Mouse (Mus musculus) bone marrow macrophage, adult 2 months (primary cell): ENCODE results near the gene Ctxn1. TPM values are rescaled to one million over a fixed set of nuclear protein-coding genes. Genes with fewer than 3 reads are reported as not detected.

ENCODE experiments used
- H3K27ac ChIP-seq: 2 replicates; pipeline ENCODE4 v1.5.1; 2012; ENCODE audit warnings: low read depth, low read length; ENCODE audit not compliant: insufficient read depth
- H3K4me1 ChIP-seq: 2 replicates; pipeline ENCODE4 v1.6.1; 2012; ENCODE audit warnings: low read length; ENCODE audit not compliant: control insufficient read depth, insufficient read depth
- H3K4me3 ChIP-seq: 2 replicates; pipeline ENCODE4 v1.5.1; 2012; ENCODE audit warnings: mild to moderate bottlenecking, low read length, moderate library complexity; ENCODE audit not compliant: insufficient read depth
- CTCF ChIP-seq: IDR thresholded peaks from 2 replicates; pipeline ENCODE4 v1.5.1; 2012; ENCODE audit warnings: low read depth, mild to moderate bottlenecking, low read length, moderate library complexity
- POLR2A ChIP-seq: IDR thresholded peaks from 2 replicates; pipeline ENCODE4 v1.6.1; 2012; ENCODE audit warnings: mild to moderate bottlenecking, low read depth, low read length, borderline replicate concordance
- polyA plus RNA-seq: library from polyadenylated mRNA; stranded (reverse); fragments of >200 nt; gene quantifications from 2 replicates; pipeline ENCODE4 v1.2.4, GENCODE M21; 2012; ENCODE audit not compliant: missing spikeins, insufficient read depth, insufficient read length

Gene Ctxn1
- polyA plus RNA-seq, 1 experiment = 0.76 TPM

- peak within 1 kb of the TSS; percentile 65 for H3K4me3 ChIP-seq
- H3K4me1 ChIP-seq = peaks cover 18% of the 10 kb centered on the region
- peak within 1 kb of the TSS; percentile 88 for H3K27ac ChIP-seq
- TF ChIP-seq POLR2A (no peak), CTCF (no peak)
Measured at GRCm38 (mm10) chr8:4238434-4239192, 20.5 kb downstream of the Ctxn1 start, which contains the start of the genes Map2k7 and Gm49320. Gene Map2k7, plus strand, starts transcription at chr8:4238740. Gene Gm49320, plus strand, starts transcription at chr8:4238865.

GRCm38 (mm10) chr8:4237814-4238433, 21.1 kb downstream of the Ctxn1 start:
- peaks cover 18% of the 10 kb centered on the region for H3K4me1 ChIP-seq
- no peak for TF ChIP-seq CTCF
- no peak for TF ChIP-seq POLR2A
- H3K4me3 ChIP-seq = peak overlapping the region; percentile 65
- peak overlapping the region; percentile 82 for H3K27ac ChIP-seq

- TF ChIP-seq CTCF (no peak), POLR2A (no peak)
- Histone ChIP-seq H3K4me3 (no peak overlapping the region), H3K27ac (no peak overlapping the region), H3K4me1 (no peaks in the 10 kb centered on the region)
Measured at GRCm38 (mm10) chr8:4230612-4231351, 28.3 kb downstream of the Ctxn1 start.

- Histone ChIP-seq H3K27ac (no peak overlapping the region), H3K4me1 (no peaks in the 10 kb centered on the region), H3K4me3 (no peak overlapping the region)
- TF ChIP-seq CTCF = no peak
- TF ChIP-seq POLR2A = no peak
Measured at GRCm38 (mm10) chr8:4229784-4230183, 29.3 kb downstream of the Ctxn1 start.

GRCm38 (mm10) chr8:4227919-4228318, 31.2 kb downstream of the Ctxn1 start:
- TF ChIP-seq CTCF (no peak), POLR2A (no peak)
- Histone ChIP-seq H3K4me1 (no peaks in the 10 kb centered on the region), H3K4me3 (no peak overlapping the region), H3K27ac (no peak overlapping the region)

GRCm38 (mm10) chr8:4226739-4227347, 32.2 kb downstream of the Ctxn1 start, which contains the start of gene Lrrc8e:
Gene Lrrc8e, plus strand, starts transcription at chr8:4226827.
- no peak within 1 kb of the TSS for H3K4me3 ChIP-seq
- no peak for TF ChIP-seq CTCF
- no peak for TF ChIP-seq POLR2A
- H3K4me1 ChIP-seq = no peaks in the 10 kb centered on the region
- H3K27ac ChIP-seq = no peak within 1 kb of the TSS

- Histone ChIP-seq H3K27ac (no peak overlapping the region), H3K4me3 (no peak overlapping the region), H3K4me1 (no peaks in the 10 kb centered on the region)
- TF ChIP-seq POLR2A (no peak), CTCF (no peak)
Measured at GRCm38 (mm10) chr8:4226323-4226722, 32.8 kb downstream of the Ctxn1 start.

GRCm38 (mm10) chr8:4222059-4222458, 37.0 kb downstream of the Ctxn1 start:
- H3K4me3 ChIP-seq = no peak overlapping the region
- no peak overlapping the region for H3K27ac ChIP-seq
- no peak for TF ChIP-seq CTCF
- TF ChIP-seq POLR2A = no peak
- no peaks in the 10 kb centered on the region for H3K4me1 ChIP-seq

GRCm38 (mm10) chr8:4219617-4220016, 39.5 kb downstream of the Ctxn1 start:
- H3K4me1 ChIP-seq = 0 out of 2 replicates have a peak, but pooled peaks cover 3% of the 10 kb centered on the region
- TF ChIP-seq CTCF (no peak), POLR2A (no peak)
- H3K27ac ChIP-seq = no peak overlapping the region
- no peak overlapping the region for H3K4me3 ChIP-seq
